ENCODE assay signal across 12 mouse cellular contexts in the genomic region with DNA sequence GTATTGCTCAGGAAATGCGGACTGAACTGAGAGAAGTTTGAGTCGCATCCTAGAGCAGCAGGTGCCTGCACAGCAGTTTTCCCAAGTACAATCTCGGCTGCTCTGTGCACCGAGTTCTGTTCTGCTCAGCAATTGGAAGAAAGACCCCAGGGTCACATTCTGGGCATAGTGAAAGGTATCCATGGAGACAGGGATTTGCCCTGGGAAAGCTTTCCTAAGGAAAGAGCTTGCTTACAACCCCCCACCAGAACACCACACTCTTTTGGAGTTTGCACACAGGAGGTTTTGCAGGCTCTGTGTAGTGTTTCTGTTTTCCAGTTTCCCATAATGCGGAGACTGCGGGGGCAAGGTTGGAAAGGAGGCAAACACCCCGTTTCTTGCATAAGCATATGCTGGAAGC.
DNase-seq lines count a peak whose midpoint lies in the region; ATAC-seq lines count a peak whose summit lies in the region.
"Had no signal": no experiment of that assay in that cellular context is flagged by ENCODE, and none has a peak within 500 bp of the region (broad histone marks: within the 10 kb centered on the region; RNA-seq: fewer than 3 reads in every experiment).

No protein-coding gene starts in this region.

- H3K4me1 ChIP-seq in forebrain, embryonic 15.5 days, result peaks cover 14% of the 10 kb centered on the region
- peaks cover 17% of the 10 kb centered on the region for H3K4me1 ChIP-seq in midbrain, embryonic 12.5 days
- H3K4me1 ChIP-seq: heart, embryonic 13.5 days had no signal

- H3K36me3 ChIP-seq in forebrain, embryonic 15.5 days, result no peaks in the 10 kb centered on the region
- no peaks in the 10 kb centered on the region for H3K36me3 ChIP-seq in midbrain, embryonic 12.5 days
- H3K36me3 ChIP-seq: heart, embryonic 13.5 days had no signal

- no peaks in the 10 kb centered on the region for H3K9me3 ChIP-seq in forebrain, embryonic 15.5 days
- peaks cover 9% of the 10 kb centered on the region; the same call in 1 of the 2 replicates for H3K9me3 ChIP-seq in midbrain, embryonic 12.5 days

- H3K4me3 ChIP-seq in forebrain, embryonic 15.5 days, result no peak overlapping the region
- no peak overlapping the region for H3K4me3 ChIP-seq in midbrain, embryonic 12.5 days
- H3K4me3 ChIP-seq: heart, embryonic 13.5 days; left cerebral cortex, adult 2 months had no signal

- peak; percentile 86 for ATAC-seq in forebrain, embryonic 15.5 days (replicated peaks)
- peak; percentile 93 for ATAC-seq in midbrain, embryonic 12.5 days (ENCODE audit: low FRiP score, low read depth)

- no peak overlapping the region for H3K4me2 ChIP-seq in forebrain, embryonic 15.5 days (replicated peaks)
- peak overlapping the region; percentile 14; the same call in 1 of the 2 replicates for H3K4me2 ChIP-seq in midbrain, embryonic 12.5 days (replicated peaks)
- H3K4me2 ChIP-seq: heart, embryonic 13.5 days; liver, embryonic 11.5 days had no signal

- peak overlapping the region; percentile 36 for H3K27ac ChIP-seq in forebrain, embryonic 15.5 days (replicated peaks)
- peak overlapping the region; percentile 67 for H3K27ac ChIP-seq in midbrain, embryonic 12.5 days (replicated peaks)
- H3K27ac ChIP-seq: heart, embryonic 13.5 days; left cerebral cortex, adult 2 months had no signal

- H3K27me3 ChIP-seq in forebrain, embryonic 15.5 days, result no peaks in the 10 kb centered on the region
- peaks cover 15% of the 10 kb centered on the region; the same call in 1 of the 2 replicates for H3K27me3 ChIP-seq in midbrain, embryonic 12.5 days
- H3K27me3 ChIP-seq: heart, embryonic 13.5 days had no signal

- WGBS in forebrain, embryonic 15.5 days, result 4% methylated on average over 7 of the region's 7 CpGs
- WGBS in midbrain, embryonic 12.5 days, result 11% methylated on average over 7 of the region's 7 CpGs

- peak; percentile 6 for DNase-seq in right cerebral cortex, adult 18-20 months
- DNase-seq in right cerebral cortex, postnatal 14 days, result no peak
- DNase-seq in yolk sac, embryonic 10.5 days (ENCODE audit: low spot score), result peak; percentile 21
- no peak for DNase-seq in urinary bladder, postnatal 36 days (ENCODE audit: low spot score in 2 of 2)
- DNase-seq in kidney, adult 8-10 months, result no peak
- no peak for DNase-seq in adrenal gland, adult 2 months
- DNase-seq: kidney, adult 18-20 months had no signal

- no peak overlapping the region for H3K9ac ChIP-seq in forebrain, embryonic 15.5 days (replicated peaks)
- H3K9ac ChIP-seq in midbrain, embryonic 12.5 days (replicated peaks), result no peak overlapping the region
- H3K9ac ChIP-seq: heart, embryonic 13.5 days had no signal

Comparison
In these comparisons a context has a peak if more than half of its experiments do, and no peak if none do; other contexts are left out.
1. DNase-seq: peak in right cerebral cortex, adult 18-20 months (single experiment) and yolk sac, embryonic 10.5 days (single experiment); none in right cerebral cortex, postnatal 14 days (single experiment), urinary bladder, postnatal 36 days (0 of 2), kidney, adult 8-10 months (0 of 2) and adrenal gland, adult 2 months (single experiment).